Mouse (Mus musculus): ENCODE measurements at regions not wholly inside any gene's neighbourhood (a gene's known extent, or its start where the extent isn't known, plus 50 kb on each side); places are given as distances from the start of the nearest gene placed in this dataset.

GRCm38 (mm10) chr6:126374970-126375620, 160.1 kb downstream of the Kcna5 start:
- DNase-seq (ENCODE audit: low spot score, missing footprints) (peak; percentile 81), ATAC-seq (ENCODE audit: low FRiP score) (no peak)
- H3K9me3 ChIP-seq (ENCODE audit: control insufficient read depth, low read length) = no peaks in the 10 kb centered on the region
- H3K4me3 ChIP-seq (ENCODE audit: low read depth, low read length) = no peak overlapping the region
- WGBS = 74% methylated on average over 12 of the region's 12 CpGs
- no peak overlapping the region for H3K4me2 ChIP-seq
- no peaks in the 10 kb centered on the region for H3K4me1 ChIP-seq (ENCODE audit: control insufficient read depth, insufficient read depth, low read length)
- no peaks in the 10 kb centered on the region for H3K27me3 ChIP-seq (ENCODE audit: control insufficient read depth, insufficient read depth, low read length)
- H3K9ac ChIP-seq (ENCODE audit: low read length) = no peak overlapping the region
- H3K36me3 ChIP-seq (ENCODE audit: control insufficient read depth, insufficient read depth, low read length) = no peaks in the 10 kb centered on the region
- H3K27ac ChIP-seq (ENCODE audit: low read depth, low read length) = no peak overlapping the region

GRCm38 (mm10) chr6:126371971-126372370, 163.2 kb downstream of the Kcna5 start:
- H3K36me3 ChIP-seq (ENCODE audit: control insufficient read depth, insufficient read depth, low read length) = no peaks in the 10 kb centered on the region
- no peak overlapping the region for H3K4me2 ChIP-seq
- 65% methylated on average over 5 of the region's 5 CpGs for WGBS
- no peak overlapping the region for H3K4me3 ChIP-seq (ENCODE audit: low read depth, low read length)
- H3K27ac ChIP-seq (ENCODE audit: low read depth, low read length) = no peak overlapping the region
- DNase-seq (ENCODE audit: low spot score, missing footprints) (peak; percentile 89), ATAC-seq (ENCODE audit: low FRiP score) (peak; percentile 66; the same call in 1 of the 2 replicates)
- H3K4me1 ChIP-seq (ENCODE audit: control insufficient read depth, insufficient read depth, low read length) = no peaks in the 10 kb centered on the region
- H3K9ac ChIP-seq (ENCODE audit: low read length) = no peak overlapping the region
- H3K9me3 ChIP-seq (ENCODE audit: control insufficient read depth, low read length) = no peaks in the 10 kb centered on the region
- no peaks in the 10 kb centered on the region for H3K27me3 ChIP-seq (ENCODE audit: control insufficient read depth, insufficient read depth, low read length)

GRCm38 (mm10) chr6:126371489-126371888, 163.7 kb downstream of the Kcna5 start:
- DNase-seq (ENCODE audit: low spot score, missing footprints) (no peak), ATAC-seq (ENCODE audit: low FRiP score) (no peak)
- no peaks in the 10 kb centered on the region for H3K9me3 ChIP-seq (ENCODE audit: control insufficient read depth, low read length)
- no peaks in the 10 kb centered on the region for H3K27me3 ChIP-seq (ENCODE audit: control insufficient read depth, insufficient read depth, low read length)
- WGBS = 92% methylated on average over 2 of the region's 2 CpGs
- H3K4me2 ChIP-seq = no peak overlapping the region
- no peaks in the 10 kb centered on the region for H3K4me1 ChIP-seq (ENCODE audit: control insufficient read depth, insufficient read depth, low read length)
- no peak overlapping the region for H3K9ac ChIP-seq (ENCODE audit: low read length)
- H3K36me3 ChIP-seq (ENCODE audit: control insufficient read depth, insufficient read depth, low read length) = no peaks in the 10 kb centered on the region
- H3K4me3 ChIP-seq (ENCODE audit: low read depth, low read length) = no peak overlapping the region
- no peak overlapping the region for H3K27ac ChIP-seq (ENCODE audit: low read depth, low read length)

GRCm38 (mm10) chr6:126365495-126365894, 169.7 kb downstream of the Kcna5 start:
- no peak for ATAC-seq (ENCODE audit: low FRiP score)

GRCm38 (mm10) chr6:126362331-126362730, 172.9 kb downstream of the Kcna5 start:
- Histone ChIP-seq H3K27me3 (ENCODE audit: control insufficient read depth, insufficient read depth, low read length) (no peaks in the 10 kb centered on the region), H3K27ac (ENCODE audit: low read depth, low read length) (no peak overlapping the region), H3K4me2 (no peak overlapping the region), H3K4me1 (ENCODE audit: control insufficient read depth, insufficient read depth, low read length) (no peaks in the 10 kb centered on the region), H3K36me3 (ENCODE audit: control insufficient read depth, insufficient read depth, low read length) (no peaks in the 10 kb centered on the region), H3K9me3 (ENCODE audit: control insufficient read depth, low read length) (no peaks in the 10 kb centered on the region), H3K4me3 (ENCODE audit: low read depth, low read length) (no peak overlapping the region), H3K9ac (ENCODE audit: low read length) (no peak overlapping the region)
- no peak for ATAC-seq (ENCODE audit: low FRiP score)
- no peak for DNase-seq (ENCODE audit: low spot score, missing footprints)
- WGBS = 86% methylated on average over 3 of the region's 3 CpGs

More at GRCm38 (mm10) chr6:126365495-126365894, 169.7 kb downstream of the Kcna5 start:
- Histone ChIP-seq H3K36me3 (ENCODE audit: control insufficient read depth, insufficient read depth, low read length) (no peaks in the 10 kb centered on the region), H3K27ac (ENCODE audit: low read depth, low read length) (no peak overlapping the region), H3K9me3 (ENCODE audit: control insufficient read depth, low read length) (no peaks in the 10 kb centered on the region), H3K4me2 (no peak overlapping the region), H3K4me3 (ENCODE audit: low read depth, low read length) (no peak overlapping the region), H3K4me1 (ENCODE audit: control insufficient read depth, insufficient read depth, low read length) (no peaks in the 10 kb centered on the region), H3K27me3 (ENCODE audit: control insufficient read depth, insufficient read depth, low read length) (no peaks in the 10 kb centered on the region), H3K9ac (ENCODE audit: low read length) (no peak overlapping the region)
- DNase-seq (ENCODE audit: low spot score, missing footprints) = no peak
- WGBS = 86% methylated on average over 8 of the region's 8 CpGs

GRCm38 (mm10) chr6:126353346-126353745, 181.9 kb downstream of the Kcna5 start:
- H3K9me3 ChIP-seq (ENCODE audit: control insufficient read depth, low read length) = no peaks in the 10 kb centered on the region
- no peak overlapping the region for H3K4me2 ChIP-seq
- ATAC-seq (ENCODE audit: low FRiP score) (no peak), DNase-seq (ENCODE audit: low spot score, missing footprints) (no peak)
- no peaks in the 10 kb centered on the region for H3K4me1 ChIP-seq (ENCODE audit: control insufficient read depth, insufficient read depth, low read length)
- H3K27ac ChIP-seq (ENCODE audit: low read depth, low read length) = no peak overlapping the region
- no peak overlapping the region for H3K4me3 ChIP-seq (ENCODE audit: low read depth, low read length)
- WGBS = 63% methylated on average over 2 of the region's 2 CpGs
- no peaks in the 10 kb centered on the region for H3K36me3 ChIP-seq (ENCODE audit: control insufficient read depth, insufficient read depth, low read length)
- H3K27me3 ChIP-seq (ENCODE audit: control insufficient read depth, insufficient read depth, low read length) = no peaks in the 10 kb centered on the region
- H3K9ac ChIP-seq (ENCODE audit: low read length) = no peak overlapping the region

GRCm38 (mm10) chr6:126350476-126350875, 183.8 kb upstream of the Ntf3 start:
- no peak for DNase-seq (ENCODE audit: low spot score, missing footprints)

GRCm38 (mm10) chr6:126349905-126350304, 183.2 kb upstream of the Ntf3 start:
- no peak overlapping the region for H3K27ac ChIP-seq (ENCODE audit: low read depth, low read length)
- H3K27me3 ChIP-seq (ENCODE audit: control insufficient read depth, insufficient read depth, low read length) = no peaks in the 10 kb centered on the region
- H3K9ac ChIP-seq (ENCODE audit: low read length) = no peak overlapping the region
- WGBS = 21% methylated on average over 2 of the region's 2 CpGs
- ATAC-seq (ENCODE audit: low FRiP score) (no peak), DNase-seq (ENCODE audit: low spot score, missing footprints) (no peak)
- H3K4me3 ChIP-seq (ENCODE audit: low read depth, low read length) = no peak overlapping the region
- H3K4me2 ChIP-seq = no peak overlapping the region
- no peaks in the 10 kb centered on the region for H3K36me3 ChIP-seq (ENCODE audit: control insufficient read depth, insufficient read depth, low read length)
- no peaks in the 10 kb centered on the region for H3K9me3 ChIP-seq (ENCODE audit: control insufficient read depth, low read length)
- no peaks in the 10 kb centered on the region for H3K4me1 ChIP-seq (ENCODE audit: control insufficient read depth, insufficient read depth, low read length)

More at GRCm38 (mm10) chr6:126350476-126350875, 183.8 kb upstream of the Ntf3 start:
- H3K36me3 ChIP-seq (ENCODE audit: control insufficient read depth, insufficient read depth, low read length) = no peaks in the 10 kb centered on the region
- H3K4me3 ChIP-seq (ENCODE audit: low read depth, low read length) = no peak overlapping the region
- no peaks in the 10 kb centered on the region for H3K27me3 ChIP-seq (ENCODE audit: control insufficient read depth, insufficient read depth, low read length)
- WGBS = 70% methylated on average over 2 of the region's 2 CpGs
- H3K27ac ChIP-seq (ENCODE audit: low read depth, low read length) = no peak overlapping the region
- H3K4me1 ChIP-seq (ENCODE audit: control insufficient read depth, insufficient read depth, low read length) = no peaks in the 10 kb centered on the region
- H3K9me3 ChIP-seq (ENCODE audit: control insufficient read depth, low read length) = no peaks in the 10 kb centered on the region
- no peak for ATAC-seq (ENCODE audit: low FRiP score)
- no peak overlapping the region for H3K9ac ChIP-seq (ENCODE audit: low read length)
- no peak overlapping the region for H3K4me2 ChIP-seq

GRCm38 (mm10) chr6:126345221-126345620, 178.5 kb upstream of the Ntf3 start:
- ATAC-seq (ENCODE audit: low FRiP score) = no peak
- DNase-seq (ENCODE audit: low spot score, missing footprints) = no peak
- Histone ChIP-seq H3K36me3 (ENCODE audit: control insufficient read depth, insufficient read depth, low read length) (no peaks in the 10 kb centered on the region), H3K4me1 (ENCODE audit: control insufficient read depth, insufficient read depth, low read length) (no peaks in the 10 kb centered on the region), H3K9ac (ENCODE audit: low read length) (no peak overlapping the region), H3K9me3 (ENCODE audit: control insufficient read depth, low read length) (no peaks in the 10 kb centered on the region), H3K4me2 (no peak overlapping the region), H3K27ac (ENCODE audit: low read depth, low read length) (no peak overlapping the region), H3K4me3 (ENCODE audit: low read depth, low read length) (no peak overlapping the region), H3K27me3 (ENCODE audit: control insufficient read depth, insufficient read depth, low read length) (no peaks in the 10 kb centered on the region)
- WGBS = 80% methylated on average over 5 of the region's 5 CpGs

Measured in midbrain, embryonic 11.5 days (tissue).